Mouse (Mus musculus) kidney, embryonic 14.5 days (tissue): ENCODE results near the gene Syne1. TPM values are rescaled to one million over a fixed set of nuclear protein-coding genes. Genes with fewer than 3 reads are reported as not detected.

ENCODE experiments used
- ATAC-seq: fragments of 200-750 bp; cut with Nextera tagmentation; 2 replicates; pipeline ENCODE4 v1.8.0; 2017; ENCODE audit warnings: moderate number of reproducible peaks, mild to moderate bottlenecking, moderate TSS enrichment, moderate library complexity; ENCODE audit not compliant: low FRiP score, low TSS enrichment
- H3K27ac ChIP-seq: fragments of 300-500 bp; sonication (generic); 2 replicates; pipeline ENCODE4 v1.5.1; 2014; ENCODE audit warnings: low read depth, mild to moderate bottlenecking, low read length, moderate library complexity, mixed read lengths
- H3K27me3 ChIP-seq: fragments of 300-500 bp; sonication (generic); 2 replicates; pipeline ENCODE4 v1.6.1; 2014; ENCODE audit warnings: mild to moderate bottlenecking, low read length; ENCODE audit not compliant: control insufficient read depth, insufficient read depth
- H3K36me3 ChIP-seq: fragments of 300-500 bp; sonication (generic); 2 replicates; pipeline ENCODE4 v1.6.1; 2014; ENCODE audit warnings: low read length, mixed read lengths; ENCODE audit not compliant: control insufficient read depth, insufficient read depth
- H3K4me1 ChIP-seq: fragments of 300-500 bp; sonication (generic); 2 replicates; pipeline ENCODE4 v1.6.1; 2014; ENCODE audit warnings: low read length, mixed read lengths; ENCODE audit not compliant: control insufficient read depth, insufficient read depth
- H3K4me2 ChIP-seq: fragments of 300-500 bp; sonication (generic); replicated peaks from 2 replicates; pipeline ENCODE4 v1.6.1; 2014; ENCODE audit warnings: low read depth, mild to moderate bottlenecking, low read length
- H3K4me3 ChIP-seq: fragments of 300-500 bp; sonication (generic); 2 replicates; pipeline ENCODE4 v1.5.1; 2014; ENCODE audit warnings: mild to moderate bottlenecking, low read length
- H3K9ac ChIP-seq: fragments of 300-500 bp; sonication (generic); 2 replicates; pipeline ENCODE4 v1.6.1; 2014; ENCODE audit warnings: low read depth, mild to moderate bottlenecking, low read length, moderate library complexity
- H3K9me3 ChIP-seq: fragments of 300-500 bp; sonication (generic); 2 replicates; pipeline ENCODE4 v1.6.1; 2016; ENCODE audit warnings: low read length; ENCODE audit not compliant: control insufficient read depth
- WGBS: fragments of 180-500 bp; shearing (Covaris S2); extraction: QIAGEN DNeasy Blood & Tissue Kit; methylation state at CpG from one replicate; pipeline ENCODE4 v1.1.7; 2014; 5-methylcytosine and 5-hydroxymethylcytosine counted together
- polyA plus RNA-seq: library from polyadenylated mRNA; unstranded; fragments of >200 nt; fragmentation: Nextera tagmentation; extraction: Ambion mirVana; gene quantifications from 2 replicates; pipeline ENCODE4 v1.2.1, GENCODE M21; 2014

Gene Syne1
- polyA plus RNA-seq, 1 experiment from 2014 or later: 5.8 TPM

DNA sequence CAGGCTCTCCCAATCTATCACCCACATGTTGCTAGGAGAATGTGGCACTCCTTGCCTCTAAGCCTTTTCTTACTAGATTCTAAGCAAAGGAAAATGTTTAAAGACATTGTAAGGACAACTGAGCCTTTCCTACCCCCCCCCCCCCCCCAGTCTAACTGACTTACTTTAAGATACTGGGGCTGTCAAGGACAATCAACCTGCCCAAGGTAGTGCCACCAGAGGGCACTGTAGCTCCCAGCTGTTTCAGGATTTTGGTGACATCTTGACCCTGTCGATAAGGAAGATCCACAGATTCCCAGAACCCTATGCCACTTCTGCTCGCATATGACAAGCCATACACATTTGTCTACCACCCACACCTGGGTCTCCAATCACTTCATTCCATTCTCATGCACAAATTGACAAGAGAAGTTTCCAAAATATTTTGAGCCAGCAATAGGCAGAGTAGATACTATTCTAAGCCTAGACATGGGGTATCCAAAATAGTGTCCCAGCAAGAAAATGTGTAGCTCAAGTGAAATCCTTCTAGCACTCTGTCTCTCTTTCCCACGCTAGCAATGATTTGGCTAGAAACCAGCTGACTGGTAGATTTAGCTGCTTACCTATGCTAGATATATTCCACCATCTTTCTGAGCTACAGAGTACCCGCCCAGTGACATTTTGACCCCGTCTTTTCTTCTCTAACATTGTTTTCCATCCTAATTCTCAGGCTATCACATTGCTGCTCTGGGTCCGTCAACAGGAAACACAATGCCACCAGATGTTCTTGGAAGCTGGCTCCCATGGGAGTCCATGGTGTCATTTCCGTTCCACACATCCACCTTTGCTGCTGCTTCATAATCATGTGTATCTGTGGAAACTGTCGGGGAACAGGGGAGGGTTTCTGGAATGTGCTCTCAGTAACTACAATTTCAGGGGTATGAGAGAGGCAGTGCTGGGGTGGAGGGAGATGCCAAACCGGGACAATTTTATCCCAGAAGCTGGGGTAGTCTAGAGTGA, 70.4 kb downstream of the Syne1 start:
- H3K9ac ChIP-seq: no peak overlapping the region
- H3K4me3 ChIP-seq: no peak overlapping the region
- no peaks in the 10 kb centered on the region for H3K36me3 ChIP-seq
- no peaks in the 10 kb centered on the region for H3K9me3 ChIP-seq
- no peak overlapping the region for H3K27ac ChIP-seq
- no peaks in the 10 kb centered on the region for H3K27me3 ChIP-seq
- no peaks in the 10 kb centered on the region for H3K4me1 ChIP-seq
- WGBS: 74% methylated on average over 9 of the region's 9 CpGs
- H3K4me2 ChIP-seq: no peak overlapping the region
- no peak for ATAC-seq

DNA sequence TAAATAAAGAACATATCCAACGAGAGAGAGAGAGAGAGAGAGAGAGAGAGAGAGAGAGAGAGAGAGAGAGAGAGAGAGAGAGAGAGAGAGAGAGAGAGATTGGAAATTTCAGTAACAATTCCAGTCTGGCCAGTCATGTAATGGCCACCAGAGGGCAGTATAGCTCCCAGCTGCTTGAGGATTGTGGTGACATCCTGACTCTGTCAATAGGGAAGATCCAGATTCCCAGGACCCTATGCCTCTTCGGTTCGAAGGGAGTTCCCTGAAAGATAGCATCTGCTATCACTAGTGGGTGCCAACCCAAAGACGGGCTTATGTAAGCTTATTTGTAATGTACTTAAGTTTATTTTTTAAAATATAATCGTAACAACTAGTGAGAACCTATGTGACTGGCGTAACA, 71.2 kb downstream of the Syne1 start:
- Histone ChIP-seq H3K9ac (no peak overlapping the region), H3K4me2 (no peak overlapping the region), H3K4me3 (no peak overlapping the region), H3K27me3 (no peaks in the 10 kb centered on the region), H3K4me1 (no peaks in the 10 kb centered on the region), H3K9me3 (no peaks in the 10 kb centered on the region), H3K36me3 (no peaks in the 10 kb centered on the region), H3K27ac (no peak overlapping the region)
- WGBS: 57% methylated on average over 6 of the region's 6 CpGs
- ATAC-seq: no peak

GRCm38 (mm10) chr10:5468638-5469037, 82.6 kb downstream of the Syne1 start:
- no peak overlapping the region for H3K27ac ChIP-seq
- H3K4me2 ChIP-seq: no peak overlapping the region
- H3K27me3 ChIP-seq: no peaks in the 10 kb centered on the region
- ATAC-seq: no peak
- H3K36me3 ChIP-seq: no peaks in the 10 kb centered on the region
- H3K9ac ChIP-seq: no peak overlapping the region
- H3K4me3 ChIP-seq: no peak overlapping the region
- no peaks in the 10 kb centered on the region for H3K9me3 ChIP-seq
- H3K4me1 ChIP-seq: no peaks in the 10 kb centered on the region
- WGBS: 84% methylated on average over 2 of the region's 2 CpGs

GRCm38 (mm10) chr10:5453830-5454229, 97.5 kb downstream of the Syne1 start:
- Histone ChIP-seq H3K4me1 (no peaks in the 10 kb centered on the region), H3K9me3 (no peaks in the 10 kb centered on the region), H3K27me3 (no peaks in the 10 kb centered on the region), H3K4me3 (no peak overlapping the region), H3K27ac (no peak overlapping the region), H3K9ac (no peak overlapping the region), H3K36me3 (no peaks in the 10 kb centered on the region), H3K4me2 (no peak overlapping the region)
- ATAC-seq: no peak

- Histone ChIP-seq H3K36me3 (no peaks in the 10 kb centered on the region), H3K4me1 (no peaks in the 10 kb centered on the region), H3K9ac (no peak overlapping the region), H3K27me3 (no peaks in the 10 kb centered on the region), H3K4me2 (no peak overlapping the region), H3K4me3 (no peak overlapping the region), H3K9me3 (no peaks in the 10 kb centered on the region), H3K27ac (no peak overlapping the region)
- WGBS: 95% methylated on average over 2 of the region's 2 CpGs
- ATAC-seq: no peak
Measured at GRCm38 (mm10) chr10:5449944-5450343, 101.3 kb downstream of the Syne1 start.

DNA sequence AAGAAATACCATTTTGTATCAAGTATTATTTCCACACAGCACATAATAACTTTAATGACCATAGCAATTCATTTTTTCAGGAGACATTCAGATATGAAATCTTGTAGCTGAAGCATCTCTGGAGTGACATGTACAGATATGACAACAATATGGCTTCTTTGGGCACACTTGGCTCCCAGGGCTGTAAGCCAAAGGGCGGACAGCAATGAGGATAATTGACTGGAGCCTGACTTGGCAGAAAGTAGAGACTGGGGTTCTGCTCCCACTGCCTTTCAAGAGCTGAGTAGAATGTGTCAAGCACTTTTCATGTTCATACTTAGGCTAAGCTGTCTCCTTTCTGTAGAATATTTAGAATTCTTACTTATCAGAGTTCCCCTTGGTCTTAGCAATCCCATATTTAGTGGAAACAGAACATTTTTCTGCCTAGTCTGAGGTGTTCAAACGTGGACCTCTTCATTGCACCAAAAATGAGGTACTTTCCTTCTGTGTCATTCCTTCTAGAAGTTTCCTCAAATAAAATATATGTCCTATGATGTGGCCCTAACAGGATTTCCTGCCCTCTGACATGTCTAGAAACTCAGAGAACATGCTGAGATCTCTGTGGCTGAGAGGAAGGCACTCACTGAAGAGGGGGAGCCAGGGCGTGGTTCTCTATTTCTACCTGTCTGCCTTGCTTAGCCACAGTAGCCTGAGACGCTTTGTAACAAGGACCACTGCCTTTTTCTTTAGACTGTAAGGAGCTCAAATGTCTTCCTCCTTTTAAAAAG, 103.1 kb downstream of the Syne1 start:
- Histone ChIP-seq H3K36me3 (no peaks in the 10 kb centered on the region), H3K9ac (no peak overlapping the region), H3K4me2 (no peak overlapping the region), H3K4me1 (no peaks in the 10 kb centered on the region), H3K27me3 (no peaks in the 10 kb centered on the region), H3K4me3 (no peak overlapping the region), H3K27ac (no peak overlapping the region), H3K9me3 (no peaks in the 10 kb centered on the region)
- ATAC-seq: no peak
- 69% methylated on average over 4 of the region's 4 CpGs for WGBS

DNA sequence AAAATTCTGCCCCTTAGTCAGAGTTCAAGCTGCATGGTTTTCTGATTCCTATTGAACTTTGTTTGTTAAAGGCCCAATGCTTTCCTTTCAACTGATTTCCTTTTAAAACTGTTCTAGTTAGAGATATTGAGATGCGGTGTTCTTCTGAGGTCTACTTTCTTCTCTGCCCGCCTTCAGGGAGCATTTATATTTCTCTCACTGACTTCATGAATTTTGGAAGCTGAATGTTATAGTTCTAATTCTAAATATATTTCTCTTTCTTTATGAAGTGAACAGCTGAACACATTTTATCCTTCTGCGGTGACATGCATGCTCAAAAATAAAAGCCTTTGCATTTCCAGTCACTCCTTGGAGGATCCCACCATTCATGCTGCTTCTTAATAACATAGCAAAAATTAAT, 106.0 kb downstream of the Syne1 start:
- no peaks in the 10 kb centered on the region for H3K36me3 ChIP-seq

DNA sequence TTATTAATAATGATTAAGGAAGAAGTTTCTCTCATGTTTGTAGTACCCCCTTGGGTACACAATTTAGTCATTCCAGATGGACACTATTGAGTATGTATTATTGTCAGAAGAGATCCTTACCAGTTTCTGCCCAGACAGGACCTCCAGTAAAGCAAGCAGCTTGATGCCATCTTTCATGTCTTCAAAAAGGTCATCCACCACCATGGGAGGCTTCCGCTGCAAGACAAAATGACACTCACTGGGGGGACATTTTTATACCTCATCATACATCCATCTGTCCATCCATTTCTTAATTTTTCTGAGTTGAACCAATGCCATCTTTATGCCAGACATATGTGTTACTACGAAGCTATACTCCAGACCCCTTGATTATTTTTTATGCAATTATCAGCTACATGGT, 108.3 kb downstream of the Syne1 start:
- Histone ChIP-seq H3K36me3 (no peaks in the 10 kb centered on the region), H3K9me3 (peaks cover 2% of the 10 kb centered on the region; the same call in 1 of the 2 replicates), H3K4me2 (no peak overlapping the region), H3K4me1 (no peaks in the 10 kb centered on the region), H3K27me3 (no peaks in the 10 kb centered on the region), H3K9ac (no peak overlapping the region), H3K4me3 (no peak overlapping the region), H3K27ac (no peak overlapping the region)
- no peak for ATAC-seq
- WGBS: 89% methylated on average over 2 of the region's 2 CpGs

More for the DNA sequence above, 106.0 kb downstream of the Syne1 start:
- no peak for ATAC-seq
- Histone ChIP-seq H3K4me2 (no peak overlapping the region), H3K4me1 (no peaks in the 10 kb centered on the region), H3K9me3 (peaks cover 2% of the 10 kb centered on the region; the same call in 1 of the 2 replicates), H3K9ac (no peak overlapping the region), H3K27ac (no peak overlapping the region), H3K27me3 (no peaks in the 10 kb centered on the region), H3K4me3 (no peak overlapping the region)
- WGBS: 92% methylated on average over 3 of the region's 3 CpGs
